Comparison of ENCODE assay signal across 8 mouse cellular contexts in genomic region chr10:81378553-81379182, GRCm38 (mm10). TPM values are rescaled to one million over a fixed set of nuclear protein-coding genes. Genes with fewer than 3 reads are reported as not detected.
DNase-seq lines count a peak whose midpoint lies in the region; ATAC-seq and TF ChIP-seq lines count a peak whose summit lies in the region.

No protein-coding gene starts in this region.

- peak; percentile 97 for ATAC-seq in embryonic facial prominence, embryonic 15.5 days (ENCODE audit: insufficient number of reproducible peaks, low FRiP score, low TSS enrichment, low read depth)
- peak; percentile 95 for ATAC-seq in limb, embryonic 14.5 days (ENCODE audit: low FRiP score, low read depth)
- ATAC-seq in midbrain, postnatal 0 days (ENCODE audit: low FRiP score) = peak; percentile 97

- H3K4me1 ChIP-seq in bone marrow, adult 2 months (ENCODE audit: control insufficient read depth, insufficient read depth, low read length) = peaks cover 4% of the 10 kb centered on the region
- H3K4me1 ChIP-seq in embryonic facial prominence, embryonic 15.5 days = peaks cover 34% of the 10 kb centered on the region
- H3K4me1 ChIP-seq in limb, embryonic 14.5 days (ENCODE audit: control insufficient read depth, insufficient read depth, low read length) = peaks cover 15% of the 10 kb centered on the region
- H3K4me1 ChIP-seq in midbrain, postnatal 0 days (ENCODE audit: insufficient read depth, low read length) = peaks cover 12% of the 10 kb centered on the region

- H3K9me3 ChIP-seq in embryonic facial prominence, embryonic 15.5 days (replicated peaks) = no peaks in the 10 kb centered on the region
- H3K9me3 ChIP-seq in limb, embryonic 14.5 days (ENCODE audit: control insufficient read depth, low read length) = no peaks in the 10 kb centered on the region
- no peaks in the 10 kb centered on the region for H3K9me3 ChIP-seq in midbrain, postnatal 0 days (ENCODE audit: low read length)

- H3K36me3 ChIP-seq in embryonic facial prominence, embryonic 15.5 days = peaks cover 17% of the 10 kb centered on the region
- peaks cover 14% of the 10 kb centered on the region for H3K36me3 ChIP-seq in limb, embryonic 14.5 days (ENCODE audit: control insufficient read depth, insufficient read depth, low read length)
- H3K36me3 ChIP-seq in midbrain, postnatal 0 days (ENCODE audit: insufficient read depth, low read length) = peaks cover 5% of the 10 kb centered on the region

- H3K4me3 ChIP-seq in bone marrow, adult 2 months (replicated peaks; ENCODE audit: control insufficient read depth, low read depth, low read length) = peak overlapping the region; percentile 85
- H3K4me3 ChIP-seq in embryonic facial prominence, embryonic 15.5 days (replicated peaks) = peak overlapping the region; percentile 74
- peak overlapping the region; percentile 89 for H3K4me3 ChIP-seq in limb, embryonic 14.5 days (replicated peaks; ENCODE audit: low read length)
- peak overlapping the region; percentile 79 for H3K4me3 ChIP-seq in midbrain, postnatal 0 days (ENCODE audit: low read depth, low read length)

- peak; percentile 19; the same call in 1 of the 2 replicates for TF ChIP-seq CTCF in bone marrow, adult 2 months (IDR thresholded peaks at IDR 0.05; ENCODE audit: control insufficient read depth, insufficient read depth, low read length)
- TF ChIP-seq CTCF in midbrain, postnatal 0 days (IDR thresholded peaks at IDR 0.05) = peak; percentile 45

- under 1% methylated on average over 46 of the region's 46 CpGs for WGBS in bone marrow, adult 2 months
- 1% methylated on average over 46 of the region's 46 CpGs for WGBS in embryonic facial prominence, embryonic 15.5 days
- WGBS in limb, embryonic 14.5 days = under 1% methylated on average over 41 of the region's 46 CpGs
- WGBS in midbrain, postnatal 0 days = under 1% methylated on average over 46 of the region's 46 CpGs

- H3K27me3 ChIP-seq in embryonic facial prominence, embryonic 15.5 days = no peaks in the 10 kb centered on the region
- no peaks in the 10 kb centered on the region for H3K27me3 ChIP-seq in limb, embryonic 14.5 days (ENCODE audit: control insufficient read depth, insufficient read depth, low read length)
- no peaks in the 10 kb centered on the region for H3K27me3 ChIP-seq in midbrain, postnatal 0 days (ENCODE audit: insufficient read depth, low read length)

- peak overlapping the region; percentile 39 for H3K9ac ChIP-seq in embryonic facial prominence, embryonic 15.5 days
- peak overlapping the region; percentile 89 for H3K9ac ChIP-seq in limb, embryonic 14.5 days (ENCODE audit: low read depth, low read length, severe bottlenecking)
- H3K9ac ChIP-seq in midbrain, postnatal 0 days (replicated peaks; ENCODE audit: low read length, poor library complexity, severe bottlenecking) = peak overlapping the region; percentile 89

- DNase-seq in 3T3-L1 (ENCODE audit: low read depth, low spot score) = peak; percentile 100
- peak; percentile 100 for DNase-seq in heart, adult 8-10 months (ENCODE audit: low spot score)
- peak; percentile 100 for DNase-seq in kidney, adult 9 months
- DNase-seq in limb, embryonic 14.5 days (ENCODE audit: low spot score) = peak; percentile 100
- peak; percentile 100 for DNase-seq in midbrain, postnatal 0 days (ENCODE audit: low spot score)
- DNase-seq in spleen, postnatal 14 days (ENCODE audit: low spot score in 2 of 2) = peak; percentile 100

- peak overlapping the region; percentile 77 for H3K4me2 ChIP-seq in embryonic facial prominence, embryonic 15.5 days (replicated peaks)
- H3K4me2 ChIP-seq in limb, embryonic 14.5 days (replicated peaks; ENCODE audit: low read depth, low read length, severe bottlenecking) = peak overlapping the region; percentile 85
- peak overlapping the region; percentile 87 for H3K4me2 ChIP-seq in midbrain, postnatal 0 days (ENCODE audit: low read depth, low read length, poor library complexity, severe bottlenecking)

- peak overlapping the region; percentile 74 for H3K27ac ChIP-seq in bone marrow, adult 2 months (ENCODE audit: control insufficient read depth, insufficient read depth, low read depth, low read length, poor library complexity)
- H3K27ac ChIP-seq in embryonic facial prominence, embryonic 15.5 days (replicated peaks) = peak overlapping the region; percentile 80
- H3K27ac ChIP-seq in limb, embryonic 14.5 days (replicated peaks; ENCODE audit: low read depth, low read length) = peak overlapping the region; percentile 55; the same call in 1 of the 2 replicates
- H3K27ac ChIP-seq in midbrain, postnatal 0 days (ENCODE audit: low read depth, low read length) = peak overlapping the region; percentile 13

- peak; percentile 50; the same call in 1 of the 2 replicates for TF ChIP-seq POLR2A in bone marrow, adult 2 months (IDR thresholded peaks at IDR 0.05; ENCODE audit: borderline replicate concordance, control insufficient read depth, low read depth, low read length)
- 0 out of 2 replicates have a peak, but pooled peaks have one; percentile 52 for TF ChIP-seq POLR2A in limb, embryonic 14.5 days (IDR thresholded peaks at IDR 0.05; ENCODE audit: borderline replicate concordance, extremely low read depth, insufficient read depth, insufficient read length)

RNA-seq across cellular contexts. Expression of gene Fzr1, which starts 0.4 kb away (rescaled TPM):
- 126 and 131 TPM in 2 replicates for polyA plus RNA-seq in bone marrow, adult 2 months (2011; ENCODE audit: insufficient read depth, insufficient read length, low replicate concordance, missing spikeins)
- polyA plus RNA-seq in embryonic facial prominence, embryonic 15.5 days (2015; fragmentation: Nextera tagmentation; extraction: Ambion mirVana) = 98.8 and 102 TPM in 2 replicates
- total RNA-seq in heart, adult 8-10 months (2022) = 10 to 100 TPM; 25.9 to 39.0 (median 32.2) TPM
- 109 and 142 TPM in 2 replicates for polyA plus RNA-seq in limb, embryonic 14.5 days (2012; rRNA removed)
- 92.8 and 95.5 TPM in 2 replicates for polyA plus RNA-seq in limb, embryonic 14.5 days (2014; fragmentation: Nextera tagmentation; extraction: Ambion mirVana)
- 92.6 and 98.3 TPM in 2 replicates for total RNA-seq in midbrain, postnatal 0 days (2014; rRNA removed)
- polyA plus RNA-seq in midbrain, postnatal 0 days (2015; fragmentation: Nextera tagmentation; extraction: Ambion mirVana) = 147 and 149 TPM in 2 replicates

RNA-seq across cellular contexts. Expression of gene Dohh, which starts 5.6 kb away (rescaled TPM):
- 14.6 and 23.0 TPM in 2 replicates for polyA plus RNA-seq in bone marrow, adult 2 months (2011; ENCODE audit: insufficient read depth, insufficient read length, low replicate concordance, missing spikeins)
- polyA plus RNA-seq in embryonic facial prominence, embryonic 15.5 days (2015; fragmentation: Nextera tagmentation; extraction: Ambion mirVana) = 83.1 and 85.2 TPM in 2 replicates
- total RNA-seq in heart, adult 8-10 months (2022) = 10 to 100 TPM; 49.1 to 55.0 (median 53.8) TPM
- 54.3 and 66.7 TPM in 2 replicates for polyA plus RNA-seq in limb, embryonic 14.5 days (2012; rRNA removed)
- 60.0 and 63.7 TPM in 2 replicates for polyA plus RNA-seq in limb, embryonic 14.5 days (2014; fragmentation: Nextera tagmentation; extraction: Ambion mirVana)
- total RNA-seq in midbrain, postnatal 0 days (2014; rRNA removed) = 120 and 132 TPM in 2 replicates
- 95.8 and 115 TPM in 2 replicates for polyA plus RNA-seq in midbrain, postnatal 0 days (2015; fragmentation: Nextera tagmentation; extraction: Ambion mirVana)

RNA-seq across cellular contexts. Expression of gene Gm48551, which starts 5.6 kb away (rescaled TPM):
- polyA plus RNA-seq in bone marrow, adult 2 months (2011; ENCODE audit: insufficient read depth, insufficient read length, low replicate concordance, missing spikeins) = 3.4 and 4.3 TPM in 2 replicates
- 3.1 and 3.2 TPM in 2 replicates for polyA plus RNA-seq in embryonic facial prominence, embryonic 15.5 days (2015; fragmentation: Nextera tagmentation; extraction: Ambion mirVana)
- 1 to 10 TPM in 2 of 4 experiments, under 1 TPM in 2; 0.73 to 1.3 (median 1.0) TPM for total RNA-seq in heart, adult 8-10 months (2022)
- polyA plus RNA-seq in limb, embryonic 14.5 days (2012; rRNA removed) = 4.3 and 5.0 TPM in 2 replicates
- 1.1 and 2.9 TPM in 2 replicates for polyA plus RNA-seq in limb, embryonic 14.5 days (2014; fragmentation: Nextera tagmentation; extraction: Ambion mirVana)
- 0.88 and 2.7 TPM in 2 replicates for total RNA-seq in midbrain, postnatal 0 days (2014; rRNA removed)
- polyA plus RNA-seq in midbrain, postnatal 0 days (2015; fragmentation: Nextera tagmentation; extraction: Ambion mirVana) = 5.8 and 10.2 TPM in 2 replicates

RNA-seq across cellular contexts. Expression of gene Gm48552, which starts 10.1 kb away (rescaled TPM):
- not detected in 2 replicates for polyA plus RNA-seq in bone marrow, adult 2 months (2011; ENCODE audit: insufficient read depth, insufficient read length, low replicate concordance, missing spikeins)
- polyA plus RNA-seq in embryonic facial prominence, embryonic 15.5 days (2015; fragmentation: Nextera tagmentation; extraction: Ambion mirVana) = 1.6 and 2.9 TPM in 2 replicates
- total RNA-seq in heart, adult 8-10 months (2022) = under 1 TPM in 2 of 4 experiments, not detected in 2; 0.50 to 0.72 TPM
- 6.8 and 9.5 TPM in 2 replicates for polyA plus RNA-seq in limb, embryonic 14.5 days (2012; rRNA removed)
- polyA plus RNA-seq in limb, embryonic 14.5 days (2014; fragmentation: Nextera tagmentation; extraction: Ambion mirVana) = 0.99 and 1.2 TPM in 2 replicates
- total RNA-seq in midbrain, postnatal 0 days (2014; rRNA removed) = 6.6 TPM in 1 of 2 replicates, not detected in the other
- polyA plus RNA-seq in midbrain, postnatal 0 days (2015; fragmentation: Nextera tagmentation; extraction: Ambion mirVana) = 1.6 and 3.9 TPM in 2 replicates

RNA-seq across cellular contexts. Expression of gene 4930404N11Rik, which starts 13.1 kb away (rescaled TPM):
- 4.5 and 12.3 TPM in 2 replicates for polyA plus RNA-seq in bone marrow, adult 2 months (2011; ENCODE audit: insufficient read depth, insufficient read length, low replicate concordance, missing spikeins)
- 0.73 and 1.3 TPM in 2 replicates for polyA plus RNA-seq in embryonic facial prominence, embryonic 15.5 days (2015; fragmentation: Nextera tagmentation; extraction: Ambion mirVana)
- total RNA-seq in heart, adult 8-10 months (2022) = under 1 TPM in 2 of 4 experiments, not detected in 2; 0.29 to 0.66 TPM
- 0.43 and 0.95 TPM in 2 replicates for polyA plus RNA-seq in limb, embryonic 14.5 days (2012; rRNA removed)
- polyA plus RNA-seq in limb, embryonic 14.5 days (2014; fragmentation: Nextera tagmentation; extraction: Ambion mirVana) = 0.37 and 0.41 TPM in 2 replicates
- 1.4 TPM in 1 of 2 replicates, not detected in the other for total RNA-seq in midbrain, postnatal 0 days (2014; rRNA removed)
- 0.47 and 0.54 TPM in 2 replicates for polyA plus RNA-seq in midbrain, postnatal 0 days (2015; fragmentation: Nextera tagmentation; extraction: Ambion mirVana)

Comparison
In these comparisons a context has a peak if more than half of its experiments do, and no peak if none do; other contexts are left out.
1. Peak in every context shown above with its lines: DNase-seq, ATAC-seq, H3K4me3 ChIP-seq and H3K27ac ChIP-seq.
2. H3K27ac ChIP-seq: peak in every context shown above with its lines; median percentile 80 in embryonic facial prominence, embryonic 15.5 days; 74 in bone marrow, adult 2 months; 55 in limb, embryonic 14.5 days; 13 in midbrain, postnatal 0 days.
3. H3K9ac ChIP-seq: peak in every context shown above with its lines; median percentile 89 in limb, embryonic 14.5 days; 89 in midbrain, postnatal 0 days; 39 in embryonic facial prominence, embryonic 15.5 days.